Mouse (Mus musculus) CH12.LX (cell line): Measurements from ENCODE around the gene Taf12. TPM values are rescaled to one million over a fixed set of nuclear protein-coding genes. Genes with fewer than 3 reads are reported as not detected.

Experiments used
- DNase-seq: peaks from one replicate; pipeline ENCODE4 v3.0.0-alpha.2; 2013; ENCODE audit errors: extremely low read depth
- H3K27ac ChIP-seq: 2 replicates; pipeline ENCODE4 v1.5.1; 2012; ENCODE audit warnings: low read depth, mild to moderate bottlenecking, control low read depth, moderate library complexity; ENCODE audit not compliant: insufficient read depth
- H3K27me3 ChIP-seq: replicated peaks from 2 replicates; pipeline ENCODE3; 2012; ENCODE audit warnings: inconsistent platforms
- H3K36me3 ChIP-seq, 2 experiments: replicated peaks in 1 of 2; 2 replicates each; pipeline versions ENCODE3 to v1.6.1; 2012; ENCODE audit warnings: inconsistent platforms in 1 of 2, low read length in 1 of 2, mild to moderate bottlenecking in 1 of 2, mixed read lengths in 1 of 2, moderate library complexity in 1 of 2; ENCODE audit not compliant: control insufficient read depth in 1 of 2, insufficient read depth in 1 of 2
- H3K4me1 ChIP-seq, 2 experiments: 2 replicates each; pipeline ENCODE4 v1.6.1; 2012; ENCODE audit warnings: inconsistent platforms in 1 of 2, moderate library complexity in 1 of 2; ENCODE audit not compliant: insufficient read depth in 2 of 2, control insufficient read depth in 1 of 2
- H3K4me2 ChIP-seq: 2 replicates; pipeline ENCODE4 v1.6.1; 2012; ENCODE audit warnings: low read depth, mild to moderate bottlenecking, control low read depth; ENCODE audit not compliant: poor library complexity, insufficient read depth, severe bottlenecking
- H3K4me3 ChIP-seq, 3 experiments: fragments of 150-350 bp in 1 of 3; sonication (generic) in 1 of 3; replicated peaks in 1 of 3; 2 replicates each; pipeline versions ENCODE3 to v1.5.1; 2011 to 2012; ENCODE audit warnings: low read depth in 2 of 3, low read length in 2 of 3, mild to moderate bottlenecking in 2 of 3, moderate library complexity in 2 of 3, control low read depth in 1 of 3, improper control_type of control experiment in 1 of 3, inconsistent platforms in 1 of 3, mixed read lengths in 1 of 3; ENCODE audit not compliant: poor library complexity in 1 of 3
- H3K79me2 ChIP-seq: replicated peaks from 2 replicates; pipeline ENCODE4 v1.6.1; 2012; ENCODE audit warnings: mild to moderate bottlenecking, moderate library complexity; ENCODE audit not compliant: control insufficient read depth, poor library complexity, insufficient read depth, severe bottlenecking; ENCODE audit errors: extremely low read depth
- H3K9ac ChIP-seq: 2 replicates; pipeline ENCODE4 v1.6.1; 2012; ENCODE audit warnings: low read depth, mild to moderate bottlenecking, control low read depth, moderate library complexity; ENCODE audit not compliant: insufficient read depth
- H3K9me3 ChIP-seq: replicated peaks from 2 replicates; pipeline ENCODE3; 2012; ENCODE audit warnings: low read length, inconsistent platforms, mixed read lengths
- CHD1 ChIP-seq: IDR thresholded peaks from 2 replicates; pipeline ENCODE4 v1.6.1; 2012; ENCODE audit warnings: low read depth, low read length, improper control_type of control experiment, inconsistent platforms
- CTCF ChIP-seq, 2 experiments: IDR thresholded peaks in 1 of 2; conservative IDR thresholded peaks in 1 of 2; 2 replicates each; pipeline ENCODE4 v1.5.1; 2011 to 2012; ENCODE audit warnings: low read depth in 2 of 2, low read length in 2 of 2, improper control_type of control experiment in 1 of 2, inconsistent platforms in 1 of 2, mild to moderate bottlenecking in 1 of 2, moderate library complexity in 1 of 2
- E2F4 ChIP-seq: IDR thresholded peaks from 2 replicates; pipeline ENCODE4 v1.6.1; 2011; ENCODE audit warnings: low read depth, low read length, improper control_type of control experiment; ENCODE audit not compliant: insufficient replicate concordance
- ELF1 ChIP-seq: IDR thresholded peaks from 2 replicates; pipeline ENCODE4 v1.6.1; 2014; ENCODE audit warnings: low read depth, mild to moderate bottlenecking, inconsistent platforms, low read length, improper control_type of control experiment
- ETS1 ChIP-seq: conservative IDR thresholded peaks from 2 replicates; pipeline ENCODE4 v1.6.1; 2012; ENCODE audit warnings: low read depth, mild to moderate bottlenecking, inconsistent platforms, low read length, improper control_type of control experiment, moderate library complexity
- HCFC1 ChIP-seq: IDR thresholded peaks from 2 replicates; pipeline ENCODE4 v1.6.1; 2012; ENCODE audit warnings: low read depth, mild to moderate bottlenecking, inconsistent platforms, low read length, improper control_type of control experiment
- JUN ChIP-seq: IDR thresholded peaks from 2 replicates; pipeline ENCODE4 v1.6.1; 2011; ENCODE audit warnings: low read depth, mild to moderate bottlenecking, low read length, improper control_type of control experiment, moderate library complexity; ENCODE audit not compliant: insufficient read depth
- JUND ChIP-seq: conservative IDR thresholded peaks from 2 replicates; pipeline ENCODE4 v1.6.1; 2011; ENCODE audit warnings: low read depth, low read length, improper control_type of control experiment
- MAFK ChIP-seq: IDR thresholded peaks from 2 replicates; pipeline ENCODE4 v1.6.1; 2011; ENCODE audit warnings: low read length, improper control_type of control experiment; ENCODE audit not compliant: insufficient replicate concordance
- MAX ChIP-seq: IDR thresholded peaks from 2 replicates; pipeline ENCODE4 v1.6.1; 2011; ENCODE audit warnings: low read length, improper control_type of control experiment
- MAZ ChIP-seq: IDR thresholded peaks from 2 replicates; pipeline ENCODE4 v1.6.1; 2012; ENCODE audit warnings: low read depth, mild to moderate bottlenecking, inconsistent platforms, low read length, improper control_type of control experiment, moderate library complexity
- MXI1 ChIP-seq: IDR thresholded peaks from 2 replicates; pipeline ENCODE4 v1.6.1; 2011; ENCODE audit warnings: mild to moderate bottlenecking, low read depth, low read length, improper control_type of control experiment
- MYC ChIP-seq: IDR thresholded peaks from 2 replicates; pipeline ENCODE4 v1.6.1; 2011; ENCODE audit warnings: low read depth, mild to moderate bottlenecking, improper control_type of control experiment, low read length
- NELFE ChIP-seq: IDR thresholded peaks from 2 replicates; pipeline ENCODE4 v1.6.1; 2011; ENCODE audit warnings: low read depth, low read length, improper control_type of control experiment
- NRF1 ChIP-seq: IDR thresholded peaks from 2 replicates; pipeline ENCODE4 v1.6.1; 2014; ENCODE audit warnings: low read depth, mild to moderate bottlenecking, inconsistent platforms, low read length, improper control_type of control experiment, moderate library complexity
- PAX5 ChIP-seq: IDR thresholded peaks from 2 replicates; pipeline ENCODE4 v1.6.1; 2012; ENCODE audit warnings: low read length, inconsistent platforms, mixed read lengths
- RAD21 ChIP-seq: IDR thresholded peaks from 2 replicates; pipeline ENCODE4 v1.6.1; 2011; ENCODE audit warnings: low read depth, mild to moderate bottlenecking, low read length, improper control_type of control experiment, moderate library complexity
- SIN3A ChIP-seq: IDR thresholded peaks from 2 replicates; pipeline ENCODE4 v1.6.1; 2012; ENCODE audit warnings: low read length, improper control_type of control experiment, inconsistent platforms
- SMC3 ChIP-seq: IDR thresholded peaks from 2 replicates; pipeline ENCODE4 v1.6.1; 2011; ENCODE audit warnings: low read depth, low read length, improper control_type of control experiment
- USF1 ChIP-seq: IDR thresholded peaks from 2 replicates; pipeline ENCODE4 v1.6.1; 2014; ENCODE audit warnings: low read depth, mild to moderate bottlenecking, inconsistent platforms, low read length, improper control_type of control experiment
- USF2 ChIP-seq: conservative IDR thresholded peaks from 2 replicates; pipeline ENCODE4 v1.6.1; 2011; ENCODE audit warnings: low read depth, low read length, improper control_type of control experiment
- ZC3H11A ChIP-seq: IDR thresholded peaks from 2 replicates; pipeline ENCODE4 v1.6.1; 2012; ENCODE audit warnings: low read depth, mild to moderate bottlenecking, inconsistent platforms, low read length, improper control_type of control experiment
- ZKSCAN1 ChIP-seq: IDR thresholded peaks from 2 replicates; pipeline ENCODE4 v1.6.1; 2012; ENCODE audit warnings: low read depth, inconsistent platforms, low read length, improper control_type of control experiment, borderline replicate concordance
- ZMIZ1 ChIP-seq: IDR thresholded peaks from 2 replicates; pipeline ENCODE4 v1.6.1; 2012; ENCODE audit warnings: low read depth, mild to moderate bottlenecking, inconsistent platforms, low read length, improper control_type of control experiment
- ZNF384 ChIP-seq: IDR thresholded peaks from 2 replicates; pipeline ENCODE4 v1.6.1; 2012; ENCODE audit warnings: low read depth, low read length, improper control_type of control experiment, inconsistent platforms
- dilution Hi-C: fragments of 300-500 bp; cut with MboI; formaldehyde crosslinking; loops from 2 replicates; pipeline ENCODE4 v1.14.3; 2020; ENCODE audit warnings: low sequenced_read_pairs; ENCODE audit not compliant: extremely low pct_unique_long_range_greater_than_20kb, extremely low pct_ligation_motif_present
- in situ Hi-C: fragments of 300-500 bp; cut with MboI; formaldehyde crosslinking; loops from 3 replicates; pipeline ENCODE4 v1.14.3; 2019; ENCODE audit warnings: low sequenced_read_pairs, low pct_ligation_motif_present, low pct_unique_long_range_greater_than_20kb, mixed read lengths
- polyA plus RNA-seq: library from polyadenylated mRNA; unstranded; fragments of >175 nt; gene quantifications from 2 replicates; pipeline ENCODE4 v1.2.1, GENCODE M21; 2012; ENCODE audit warnings: low read depth; ENCODE audit not compliant: insufficient read length
- total RNA-seq, 2 experiments: library from RNA; depleted of rRNA; stranded (reverse); fragments of 300-350 nt in 1 of 2; fragments of >200 nt in 1 of 2; gene quantifications; 2 replicates each; pipeline ENCODE4 v1.2.3; 2012 to 2014

Taf12 gene
- total and polyA plus RNA-seq, 3 experiments: 29.8 to 74.7 (median 47.8) TPM

DNA sequence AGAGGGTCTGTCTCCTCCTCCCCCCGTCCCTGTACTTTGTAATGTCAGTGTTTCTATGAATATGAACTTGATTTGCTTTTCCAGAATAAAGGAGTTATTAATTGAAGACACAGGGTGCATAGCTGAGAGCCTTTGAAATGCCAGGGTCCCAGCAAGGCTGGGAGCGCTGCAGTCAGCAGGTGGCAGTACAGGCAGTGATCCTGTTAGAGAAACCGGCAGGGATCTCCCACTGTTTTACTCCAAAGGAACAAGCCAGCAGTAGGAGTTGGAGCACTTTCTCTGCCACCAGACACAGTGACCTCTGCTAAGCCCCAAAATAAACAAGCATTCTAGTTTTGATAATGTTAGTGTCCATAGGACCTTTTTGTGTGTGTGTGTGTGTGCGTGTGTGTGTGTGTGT lies 18.8 kb downstream of the Taf12 start:
- H3K4me3 ChIP-seq: no peak overlapping the region
- in situ Hi-C loops: loop anchor here (25.0 kb wide), 1 partner anchor 119 kb away; the partner anchor contains the start of gene Phactr4
- dilution Hi-C loops: no loop called here
- no peak overlapping the region for H3K27ac ChIP-seq
- no peaks in the 10 kb centered on the region for H3K27me3 ChIP-seq
- no peak overlapping the region for H3K4me2 ChIP-seq
- TF ChIP-seq NRF1 (no peak), HCFC1 (no peak), MYC (no peak), CTCF (conservative IDR thresholded peaks at IDR 0.05 in 1 of 2, IDR thresholded peaks at IDR 0.05 in 1 of 2; ENCODE audit: low read depth in 2 of 2, low read length in 2 of 2) (peak in 1 of 2 experiments; percentile 36; a peak in 2 of 4 replicates), ZNF384 (no peak), SMC3 (peak; percentile 28), JUND (no peak), RAD21 (peak; percentile 15), ETS1 (no peak), PAX5 (no peak)
- no peaks in the 10 kb centered on the region for H3K79me2 ChIP-seq
- H3K4me1 ChIP-seq: peaks cover 3 to 25% of the 10 kb centered on the region in 2 experiments; a peak in 3 of 4 replicates
- peaks cover 3% of the 10 kb centered on the region for H3K9me3 ChIP-seq
- no peak for DNase-seq
- H3K36me3 ChIP-seq: peaks cover 25 to 54% of the 10 kb centered on the region in 2 experiments
- H3K9ac ChIP-seq: no peak overlapping the region

DNA sequence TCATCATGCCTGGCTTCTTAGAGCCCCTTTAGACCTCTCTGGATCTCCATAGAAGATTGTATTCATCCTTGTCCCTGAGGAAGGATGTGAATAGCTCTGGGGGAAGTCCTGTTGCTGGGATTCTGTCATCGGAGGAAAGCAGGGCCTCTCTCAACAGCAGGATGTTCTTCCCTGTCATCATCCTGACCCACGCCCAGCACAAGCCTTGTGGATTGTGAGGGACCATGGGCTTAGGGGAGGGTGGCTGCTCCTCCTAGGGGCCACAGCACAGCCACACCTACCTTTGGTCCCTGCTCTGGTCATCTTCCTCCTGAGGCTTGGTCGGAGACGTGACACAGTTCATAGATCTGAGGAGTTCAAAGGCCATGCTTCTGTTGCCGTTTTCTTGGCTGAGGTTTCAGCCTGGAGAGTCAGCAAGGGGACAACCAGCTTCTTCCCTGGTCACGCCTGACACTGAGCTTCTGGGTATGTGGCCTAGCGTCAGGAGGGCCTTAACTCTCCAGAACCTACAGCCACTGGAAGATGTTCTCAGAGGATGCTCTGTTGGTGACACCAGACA lies 19.6 kb downstream of the Taf12 start:
- Histone ChIP-seq H3K9me3 (peaks cover 3% of the 10 kb centered on the region), H3K27me3 (no peaks in the 10 kb centered on the region), H3K9ac (no peak overlapping the region), H3K4me2 (no peak overlapping the region), H3K4me1 (peaks cover 3 to 29% of the 10 kb centered on the region in 2 experiments; a peak in 3 of 4 replicates), H3K36me3 (peaks cover 25 to 53% of the 10 kb centered on the region in 2 experiments), H3K79me2 (no peaks in the 10 kb centered on the region), H3K4me3 (no peak overlapping the region), H3K27ac (no peak overlapping the region)
- dilution Hi-C loops (no loop called here), in situ Hi-C loops (loop anchor here (25.0 kb wide), 1 partner anchor 119 kb away; the partner anchor contains the start of gene Phactr4)
- no peak for DNase-seq
- TF ChIP-seq ELF1 (no peak), MXI1 (no peak), USF2 (no peak), CHD1 (no peak), ZMIZ1 (no peak), PAX5 (no peak), ZC3H11A (no peak), MAX (no peak), CTCF (conservative IDR thresholded peaks at IDR 0.05 in 1 of 2, IDR thresholded peaks at IDR 0.05 in 1 of 2; ENCODE audit: low read depth in 2 of 2, low read length in 2 of 2) (no peak), JUND (no peak), ZKSCAN1 (no peak), MAFK (no peak), ZNF384 (no peak), SMC3 (no peak), SIN3A (no peak), MAZ (no peak), JUN (no peak), NELFE (no peak), USF1 (no peak), E2F4 (no peak)
